Mouse (Mus musculus): ENCODE results near the gene Flrt2. TPM values are rescaled to one million over a fixed set of nuclear protein-coding genes. Genes with fewer than 3 reads are reported as not detected.

Flrt2 gene
- polyA plus RNA-seq, 1 experiment from 2014 or later = 27.9 TPM

DNA sequence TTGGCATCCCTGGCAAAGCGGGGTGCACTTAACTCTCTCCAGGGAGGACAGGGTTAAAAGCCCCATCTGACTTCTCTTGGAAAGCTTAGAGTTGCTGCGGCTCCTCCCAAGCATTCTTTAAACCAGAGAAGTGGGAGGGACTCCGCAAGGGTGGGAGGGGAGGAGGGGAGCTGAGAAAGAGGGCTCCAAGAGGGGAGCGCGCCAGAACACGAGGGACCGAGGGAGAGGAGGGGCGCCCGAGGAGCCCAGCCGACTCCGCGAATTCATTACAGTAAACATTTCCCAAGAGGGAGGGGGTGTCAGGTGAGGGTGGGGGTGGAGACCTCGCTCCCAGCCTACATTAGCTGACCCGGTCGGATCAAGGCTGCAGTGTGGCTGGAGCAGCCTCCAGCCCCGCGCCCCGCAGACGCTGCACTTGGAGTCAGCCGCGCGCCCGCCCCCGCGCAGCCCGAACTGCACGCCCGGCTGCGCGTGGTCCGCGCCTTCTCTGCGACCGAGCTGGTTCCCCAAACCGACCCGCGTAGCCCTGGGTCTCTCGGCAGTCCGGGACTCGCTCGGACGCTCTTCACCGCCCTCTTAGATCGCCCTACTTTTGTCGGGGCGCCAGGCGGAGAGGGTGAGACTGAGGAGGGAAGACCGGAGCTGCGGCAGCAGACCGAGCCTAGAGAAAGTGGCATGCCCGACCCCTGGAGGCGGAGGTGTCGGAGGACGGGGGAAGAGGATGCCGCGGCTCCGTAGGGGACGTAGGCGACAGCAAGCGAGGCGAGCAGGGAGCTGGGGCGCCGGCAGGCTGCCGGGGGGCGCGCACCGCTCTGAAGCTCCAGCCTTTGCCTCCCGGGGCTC is 3.2 kb downstream of the Flrt2 start:
- peak; percentile 90 for ATAC-seq (ENCODE audit: low FRiP score)
- H3K27me3 ChIP-seq = peaks cover 10% of the 10 kb centered on the region; the same call in 1 of the 2 replicates
- WGBS = under 1% methylated on average over 65 of the region's 68 CpGs
- peak overlapping the region; percentile 88 for H3K9ac ChIP-seq
- H3K36me3 ChIP-seq = no peaks in the 10 kb centered on the region
- H3K9me3 ChIP-seq = no peaks in the 10 kb centered on the region
- peak overlapping the region; percentile 76 for H3K4me2 ChIP-seq
- H3K4me3 ChIP-seq = peak overlapping the region; percentile 82
- H3K4me1 ChIP-seq (replicated peaks) = peaks cover 53% of the 10 kb centered on the region
- H3K27ac ChIP-seq = peak overlapping the region; percentile 90

DNA sequence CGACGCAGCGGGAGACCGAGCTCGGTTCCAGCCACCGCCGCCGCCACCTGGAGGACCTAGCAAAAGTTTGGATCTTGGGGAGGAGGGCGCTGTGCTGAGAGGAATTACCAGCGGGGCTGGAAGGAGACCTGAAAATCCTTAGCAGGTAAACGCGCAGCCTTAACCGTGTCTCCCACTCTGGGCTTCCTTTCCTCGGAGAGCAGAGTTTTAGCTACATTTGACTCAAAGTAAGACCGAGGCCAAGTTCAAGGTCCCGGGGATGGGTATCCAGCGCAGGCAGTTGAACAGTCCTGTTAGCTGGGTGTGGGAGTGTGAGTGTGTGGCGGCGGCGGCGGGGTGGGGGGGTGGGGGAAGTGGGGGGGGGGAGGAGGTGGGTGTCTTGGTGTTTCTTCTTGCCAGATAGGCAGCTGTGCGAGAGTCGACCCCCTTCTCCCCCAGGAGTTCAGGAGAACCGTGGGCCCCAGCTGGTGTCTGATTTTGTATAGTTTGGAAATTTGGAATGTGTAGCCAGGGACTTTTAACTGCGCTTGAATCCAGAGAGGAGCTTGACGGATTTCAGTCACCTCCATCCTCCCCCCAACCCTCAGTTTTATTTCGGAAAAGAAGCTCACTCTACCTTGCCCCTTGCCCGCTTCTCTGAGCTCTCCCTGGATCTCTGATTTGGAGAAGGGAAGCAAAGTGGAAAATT is 4.0 kb downstream of the Flrt2 start:
- Histone ChIP-seq H3K27ac (peak overlapping the region; percentile 90), H3K9me3 (no peaks in the 10 kb centered on the region), H3K4me1 (replicated peaks) (peaks cover 53% of the 10 kb centered on the region), H3K9ac (peak overlapping the region; percentile 88), H3K4me3 (peak overlapping the region; percentile 82), H3K36me3 (no peaks in the 10 kb centered on the region), H3K4me2 (peak overlapping the region; percentile 76), H3K27me3 (peaks cover 10% of the 10 kb centered on the region; the same call in 1 of the 2 replicates)
- 0 out of 2 replicates have a peak, but pooled peaks have one; percentile 13 for ATAC-seq (ENCODE audit: low FRiP score)
- under 1% methylated on average over 26 of the region's 28 CpGs for WGBS

DNA sequence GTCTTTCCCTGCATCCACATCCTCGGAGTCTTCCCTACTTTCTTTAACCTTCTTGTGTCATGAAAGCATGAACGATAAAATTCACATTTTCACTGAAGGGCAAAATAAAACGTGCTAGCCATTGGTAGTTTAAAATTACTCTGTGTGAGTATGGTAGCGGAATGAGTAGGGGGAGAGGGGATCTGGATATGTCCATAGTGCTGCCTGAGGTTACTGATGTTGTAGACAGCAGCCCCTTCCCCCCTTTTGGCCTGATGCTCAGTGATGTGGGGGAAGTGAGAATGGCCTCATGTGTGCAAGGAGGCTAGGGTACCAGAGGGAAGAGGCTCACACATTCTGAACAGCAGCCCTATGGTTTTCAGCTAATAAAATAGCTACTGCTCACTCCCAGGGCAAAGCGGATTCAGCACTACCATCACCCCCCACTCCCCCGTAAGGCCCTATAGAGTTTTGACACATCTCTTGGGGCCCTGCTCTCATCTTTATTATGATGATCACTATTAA is 4.5 kb downstream of the Flrt2 start:
- 6% methylated on average over 6 of the region's 6 CpGs for WGBS
- H3K36me3 ChIP-seq = no peaks in the 10 kb centered on the region
- H3K9me3 ChIP-seq = no peaks in the 10 kb centered on the region
- no peak for ATAC-seq (ENCODE audit: low FRiP score)
- H3K27ac ChIP-seq = peak overlapping the region; percentile 90
- H3K4me3 ChIP-seq = peak overlapping the region; percentile 82
- H3K27me3 ChIP-seq = peaks cover 7% of the 10 kb centered on the region; the same call in 1 of the 2 replicates
- H3K4me1 ChIP-seq (replicated peaks) = peaks cover 51% of the 10 kb centered on the region
- peak overlapping the region; percentile 88 for H3K9ac ChIP-seq
- peak overlapping the region; percentile 76 for H3K4me2 ChIP-seq

DNA sequence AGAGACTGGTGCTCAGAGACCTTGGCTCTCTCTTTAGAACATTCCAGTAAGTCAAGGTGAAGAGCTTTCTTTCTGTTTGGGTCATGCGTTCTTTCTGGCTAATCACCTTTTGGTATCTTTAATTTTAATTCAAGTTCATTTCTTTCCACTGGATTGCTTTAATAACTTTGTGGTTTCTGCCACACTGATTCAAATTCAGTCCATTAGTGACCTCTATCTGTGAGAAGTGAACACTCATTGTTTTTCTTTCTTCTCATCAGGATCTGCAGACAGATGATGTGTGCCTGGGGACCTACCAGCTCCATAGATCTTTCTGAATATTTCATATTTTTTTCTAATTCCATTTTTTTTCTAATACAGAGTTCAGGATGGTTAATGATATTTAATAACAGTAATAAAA is 6.5 kb downstream of the Flrt2 start:
- 59% methylated on average over 1 of the region's 1 CpGs for WGBS
- Histone ChIP-seq H3K9ac (peak overlapping the region; percentile 88; the same call in 1 of the 2 replicates), H3K4me3 (peak overlapping the region; percentile 82), H3K27ac (peak overlapping the region; percentile 2; the same call in 1 of the 2 replicates), H3K4me1 (replicated peaks) (peaks cover 31% of the 10 kb centered on the region), H3K4me2 (peak overlapping the region; percentile 76), H3K27me3 (peaks cover 1% of the 10 kb centered on the region; the same call in 1 of the 2 replicates), H3K9me3 (no peaks in the 10 kb centered on the region), H3K36me3 (no peaks in the 10 kb centered on the region)
- ATAC-seq (ENCODE audit: low FRiP score) = no peak

- Histone ChIP-seq H3K9me3 (no peaks in the 10 kb centered on the region), H3K27ac (no peak overlapping the region), H3K4me1 (replicated peaks) (peaks cover 22% of the 10 kb centered on the region), H3K4me2 (no peak overlapping the region), H3K36me3 (no peaks in the 10 kb centered on the region), H3K9ac (no peak overlapping the region), H3K27me3 (no peaks in the 10 kb centered on the region), H3K4me3 (no peak overlapping the region)
- 83% methylated on average over 2 of the region's 2 CpGs for WGBS
- no peak for ATAC-seq (ENCODE audit: low FRiP score)
Measured at GRCm38 (mm10) chr12:95700746-95701145, 8.7 kb downstream of the Flrt2 start.

DNA sequence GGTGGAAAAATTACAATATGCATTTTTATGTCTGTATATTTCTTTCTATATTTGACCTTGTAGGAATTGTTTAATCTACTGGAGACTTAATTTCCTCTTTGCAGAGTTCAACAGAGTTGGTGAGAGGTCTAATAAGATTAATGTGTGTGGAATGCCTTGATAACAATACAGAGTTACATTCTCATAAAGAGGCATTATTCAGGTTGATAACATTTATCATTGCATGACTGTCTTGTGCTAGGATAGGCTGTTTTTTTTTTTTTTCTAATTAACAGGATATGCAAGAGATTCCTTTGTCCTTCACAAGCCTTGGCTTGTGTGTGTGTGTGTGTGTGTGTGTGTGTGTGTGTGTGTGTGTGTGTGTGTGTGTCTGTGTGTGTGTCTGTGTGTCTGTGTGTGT is 9.6 kb downstream of the Flrt2 start:
- no peak for ATAC-seq (ENCODE audit: low FRiP score)
- H3K27me3 ChIP-seq = no peaks in the 10 kb centered on the region
- H3K4me2 ChIP-seq = no peak overlapping the region
- no peaks in the 10 kb centered on the region for H3K9me3 ChIP-seq
- H3K27ac ChIP-seq = no peak overlapping the region
- no peak overlapping the region for H3K4me3 ChIP-seq
- H3K4me1 ChIP-seq (replicated peaks) = peaks cover 21% of the 10 kb centered on the region
- no peaks in the 10 kb centered on the region for H3K36me3 ChIP-seq
- H3K9ac ChIP-seq = no peak overlapping the region

- Histone ChIP-seq H3K9me3 (no peaks in the 10 kb centered on the region), H3K4me2 (no peak overlapping the region), H3K27ac (no peak overlapping the region), H3K27me3 (no peaks in the 10 kb centered on the region), H3K4me1 (replicated peaks) (peaks cover 3% of the 10 kb centered on the region; the same call in 1 of the 2 replicates), H3K9ac (no peak overlapping the region), H3K36me3 (no peaks in the 10 kb centered on the region), H3K4me3 (no peak overlapping the region)
- WGBS = 90% methylated on average over 3 of the region's 3 CpGs
- no peak for ATAC-seq (ENCODE audit: low FRiP score)
Measured at GRCm38 (mm10) chr12:95705006-95705405, 13.0 kb downstream of the Flrt2 start.

DNA sequence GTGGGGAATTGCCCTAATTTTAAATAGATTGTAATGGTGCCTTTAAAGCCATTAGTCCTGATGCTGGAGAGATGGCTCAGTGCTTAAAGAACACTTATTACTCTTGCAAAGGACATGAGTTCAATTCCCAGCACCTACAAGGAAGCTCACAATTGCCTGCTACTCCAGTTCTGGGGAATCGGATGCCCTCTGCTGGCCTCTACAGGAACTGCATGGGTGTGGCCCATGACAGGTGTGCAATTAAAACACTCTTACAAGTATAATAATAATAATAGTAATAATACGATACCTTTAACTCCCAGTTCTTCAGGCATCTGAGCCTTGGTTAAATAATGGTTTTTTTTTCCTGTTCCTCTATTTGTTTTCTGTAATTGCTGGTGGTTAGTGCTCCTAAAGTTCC is 31.2 kb downstream of the Flrt2 start:
- Histone ChIP-seq H3K4me2 (no peak overlapping the region), H3K4me1 (replicated peaks) (no peaks in the 10 kb centered on the region), H3K4me3 (no peak overlapping the region), H3K9me3 (no peaks in the 10 kb centered on the region), H3K27me3 (no peaks in the 10 kb centered on the region), H3K9ac (no peak overlapping the region), H3K27ac (no peak overlapping the region), H3K36me3 (no peaks in the 10 kb centered on the region)
- WGBS = 92% methylated on average over 2 of the region's 2 CpGs
- no peak for ATAC-seq (ENCODE audit: low FRiP score)

- H3K4me2 ChIP-seq = no peak overlapping the region
- no peak for ATAC-seq (ENCODE audit: low FRiP score)
- no peaks in the 10 kb centered on the region for H3K9me3 ChIP-seq
- no peak overlapping the region for H3K4me3 ChIP-seq
- H3K36me3 ChIP-seq = no peaks in the 10 kb centered on the region
- no peaks in the 10 kb centered on the region for H3K27me3 ChIP-seq
- WGBS = 68% methylated on average over 1 of the region's 1 CpGs
- no peak overlapping the region for H3K27ac ChIP-seq
- no peak overlapping the region for H3K9ac ChIP-seq
- H3K4me1 ChIP-seq (replicated peaks) = peaks cover 18% of the 10 kb centered on the region
Measured at GRCm38 (mm10) chr12:95734075-95734474, 42.0 kb downstream of the Flrt2 start.

GRCm38 (mm10) chr12:95737571-95737970 is 45.5 kb downstream of the Flrt2 start:
- 69% methylated on average over 8 of the region's 8 CpGs for WGBS
- Histone ChIP-seq H3K9me3 (no peaks in the 10 kb centered on the region), H3K9ac (no peak overlapping the region), H3K36me3 (no peaks in the 10 kb centered on the region), H3K27me3 (no peaks in the 10 kb centered on the region), H3K4me2 (no peak overlapping the region), H3K4me3 (no peak overlapping the region), H3K27ac (no peak overlapping the region), H3K4me1 (replicated peaks) (peaks cover 18% of the 10 kb centered on the region)
- ATAC-seq (ENCODE audit: low FRiP score) = no peak

DNA sequence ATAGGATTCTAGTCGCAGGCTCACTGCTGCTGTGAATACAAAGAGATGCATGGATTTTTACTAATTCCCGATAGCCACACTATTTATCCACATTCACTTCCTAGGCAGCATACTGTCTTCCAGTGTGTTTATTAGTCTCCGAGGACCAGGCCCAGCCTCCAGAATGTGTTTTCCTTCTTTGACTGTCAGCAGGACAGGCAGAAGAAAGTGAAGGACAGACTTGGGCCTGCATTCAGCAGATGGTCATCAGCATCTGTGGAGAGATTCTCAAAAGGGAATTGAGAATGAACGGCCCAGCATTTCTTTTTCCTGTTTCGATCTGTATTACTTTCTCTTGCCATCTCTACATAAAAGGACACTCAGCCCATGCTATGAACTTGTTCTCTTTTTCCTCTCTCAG is 46.0 kb downstream of the Flrt2 start:
- H3K4me2 ChIP-seq = no peak overlapping the region
- H3K4me1 ChIP-seq (replicated peaks) = peaks cover 18% of the 10 kb centered on the region
- H3K27me3 ChIP-seq = no peaks in the 10 kb centered on the region
- 70% methylated on average over 5 of the region's 5 CpGs for WGBS
- no peak overlapping the region for H3K4me3 ChIP-seq
- H3K9ac ChIP-seq = no peak overlapping the region
- H3K9me3 ChIP-seq = no peaks in the 10 kb centered on the region
- no peak for ATAC-seq (ENCODE audit: low FRiP score)
- no peak overlapping the region for H3K27ac ChIP-seq
- H3K36me3 ChIP-seq = no peaks in the 10 kb centered on the region

DNA sequence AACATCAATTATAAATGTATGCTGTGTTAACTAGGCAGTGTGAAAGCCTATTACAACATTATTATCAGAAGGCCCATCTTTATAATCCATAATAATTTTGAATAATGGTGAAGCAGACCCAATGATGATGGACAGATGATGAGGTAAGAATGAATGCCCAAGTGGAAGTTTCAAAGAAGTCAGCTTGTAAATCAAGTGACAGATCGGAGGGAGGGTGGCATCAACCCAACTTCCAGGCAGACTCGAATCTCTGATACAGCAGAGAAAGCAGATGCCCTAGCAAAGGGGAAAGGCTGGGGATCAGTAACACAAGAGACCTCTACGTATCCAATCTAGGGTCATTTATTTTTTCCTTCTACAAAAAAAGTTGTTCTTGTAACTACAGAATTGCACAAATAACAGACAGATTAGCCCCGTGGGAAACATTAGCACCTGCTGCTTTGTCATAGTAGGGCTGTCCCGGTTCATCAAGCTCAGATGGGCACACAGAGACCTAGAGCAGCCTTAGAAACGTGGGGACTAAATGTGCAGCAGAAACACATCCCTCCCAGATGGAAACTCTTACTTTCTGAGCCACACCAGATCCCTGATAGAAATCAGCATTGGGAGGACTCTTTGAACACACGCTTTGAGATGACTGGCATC is 46.6 kb downstream of the Flrt2 start:
- no peak for ATAC-seq (ENCODE audit: low FRiP score)
- no peaks in the 10 kb centered on the region for H3K9me3 ChIP-seq
- WGBS = 62% methylated on average over 7 of the region's 7 CpGs
- no peaks in the 10 kb centered on the region for H3K27me3 ChIP-seq
- H3K4me3 ChIP-seq = no peak overlapping the region
- H3K4me1 ChIP-seq (replicated peaks) = peaks cover 18% of the 10 kb centered on the region
- H3K4me2 ChIP-seq = no peak overlapping the region
- no peak overlapping the region for H3K9ac ChIP-seq
- H3K27ac ChIP-seq = no peak overlapping the region
- no peaks in the 10 kb centered on the region for H3K36me3 ChIP-seq

Data from hindbrain, embryonic 13.5 days (tissue).